Mouse (Mus musculus) bone marrow, adult 2 months (tissue): ENCODE measurements around the gene Ahnak.

ENCODE experiments used
- CTCF ChIP-seq: fragments of 200-500 bp; IDR thresholded peaks from 2 replicates; pipeline ENCODE4 v1.5.1; 2011; ENCODE audit warnings: low read length, control low read depth; ENCODE audit not compliant: control insufficient read depth, insufficient read depth
- POLR2A ChIP-seq: fragments of 200-500 bp; IDR thresholded peaks from 2 replicates; pipeline ENCODE4 v1.6.1; 2011; ENCODE audit warnings: low read depth, mild to moderate bottlenecking, control low read depth, low read length, borderline replicate concordance; ENCODE audit not compliant: control insufficient read depth

DNA sequence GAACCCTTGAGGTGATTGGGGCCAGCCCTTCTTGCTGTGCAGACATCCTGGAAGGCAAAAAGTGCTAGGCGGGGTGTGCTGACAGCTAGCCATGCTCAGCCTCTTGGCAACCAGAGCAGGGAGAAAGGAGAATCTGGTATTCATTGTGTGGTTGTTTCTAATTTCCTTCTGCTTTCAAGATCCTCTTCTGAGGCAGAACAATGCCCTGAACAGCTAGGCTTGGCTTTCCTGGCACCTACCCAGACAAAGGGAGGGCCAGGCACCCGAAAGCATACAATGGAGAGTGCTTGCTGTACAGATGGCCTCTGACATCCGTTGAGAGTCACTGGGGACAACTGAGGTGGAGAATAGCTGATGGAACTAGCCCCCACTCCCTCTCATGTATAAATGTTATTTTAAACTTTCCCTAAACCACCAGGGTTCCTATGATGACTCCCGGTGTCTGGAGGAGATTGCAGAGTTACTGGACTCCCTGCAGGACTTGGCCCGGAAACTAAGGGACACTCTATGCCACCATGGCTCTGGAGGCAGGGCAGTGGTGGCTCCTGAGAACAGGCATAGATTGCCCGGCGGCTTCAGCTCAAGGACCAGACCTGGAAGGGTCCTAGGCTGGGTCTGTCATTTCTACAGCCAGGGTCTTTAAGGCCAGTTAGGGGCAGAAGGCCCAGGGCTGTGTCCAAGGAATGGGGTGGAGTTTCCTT is 82.5 kb downstream of the Ahnak start:
- TF ChIP-seq POLR2A: no peak
- no peak for TF ChIP-seq CTCF
